Mouse (Mus musculus): Measurements from ENCODE around the gene Slc25a51. TPM values are rescaled to one million over a fixed set of nuclear protein-coding genes. Genes with fewer than 3 reads are reported as not detected.

Slc25a51 gene
- total and polyA plus RNA-seq, 2 experiments from 2014 or later: 69.7 to 132 TPM

GRCm38 (mm10) chr4:45407001-45407702 lies 1.4 kb downstream of the Slc25a51 start:
- Histone ChIP-seq H3K9ac (replicated peaks; ENCODE audit: low read length, poor library complexity, severe bottlenecking) (peak overlapping the region; percentile 98), H3K4me1 (ENCODE audit: insufficient read depth, low read length) (peaks cover 14% of the 10 kb centered on the region; the same call in 1 of the 2 replicates), H3K27ac (ENCODE audit: low read depth, low read length) (no peak overlapping the region), H3K27me3 (ENCODE audit: insufficient read depth, low read length) (no peaks in the 10 kb centered on the region), H3K9me3 (ENCODE audit: low read length) (no peaks in the 10 kb centered on the region), H3K4me3 (ENCODE audit: low read depth, low read length) (peak overlapping the region; percentile 98), H3K36me3 (ENCODE audit: insufficient read depth, low read length) (peaks cover 9% of the 10 kb centered on the region), H3K4me2 (ENCODE audit: low read depth, low read length, poor library complexity, severe bottlenecking) (peak overlapping the region; percentile 67)
- WGBS: 51% methylated on average over 5 of the region's 5 CpGs
- no peak for TF ChIP-seq CTCF (IDR thresholded peaks at IDR 0.05)
- DNase-seq (ENCODE audit: low spot score): no peak
- no peak for ATAC-seq (ENCODE audit: low FRiP score)

- H3K9me3 ChIP-seq (ENCODE audit: low read length): no peaks in the 10 kb centered on the region
- ATAC-seq (ENCODE audit: low FRiP score): no peak
- H3K36me3 ChIP-seq (ENCODE audit: insufficient read depth, low read length): peaks cover 11% of the 10 kb centered on the region
- H3K27ac ChIP-seq (ENCODE audit: low read depth, low read length): no peak overlapping the region
- H3K4me1 ChIP-seq (ENCODE audit: insufficient read depth, low read length): peaks cover 14% of the 10 kb centered on the region; the same call in 1 of the 2 replicates
- 77% methylated on average over 7 of the region's 7 CpGs for WGBS
- no peak for TF ChIP-seq CTCF (IDR thresholded peaks at IDR 0.05)
- no peaks in the 10 kb centered on the region for H3K27me3 ChIP-seq (ENCODE audit: insufficient read depth, low read length)
- DNase-seq (ENCODE audit: low spot score): no peak
- no peak overlapping the region for H3K4me3 ChIP-seq (ENCODE audit: low read depth, low read length)
- H3K9ac ChIP-seq (replicated peaks; ENCODE audit: low read length, poor library complexity, severe bottlenecking): no peak overlapping the region
- peak overlapping the region; percentile 30 for H3K4me2 ChIP-seq (ENCODE audit: low read depth, low read length, poor library complexity, severe bottlenecking)
These were observed 2.2 kb downstream of the Slc25a51 start for GRCm38 (mm10) chr4:45406397-45406796.

- H3K27me3 ChIP-seq (ENCODE audit: insufficient read depth, low read length): no peaks in the 10 kb centered on the region
- no peak for ATAC-seq (ENCODE audit: low FRiP score)
- H3K27ac ChIP-seq (ENCODE audit: low read depth, low read length): no peak overlapping the region
- DNase-seq (ENCODE audit: low spot score): no peak
- no peak overlapping the region for H3K4me3 ChIP-seq (ENCODE audit: low read depth, low read length)
- H3K36me3 ChIP-seq (ENCODE audit: insufficient read depth, low read length): peaks cover 11% of the 10 kb centered on the region
- no peak overlapping the region for H3K9ac ChIP-seq (replicated peaks; ENCODE audit: low read length, poor library complexity, severe bottlenecking)
- H3K4me1 ChIP-seq (ENCODE audit: insufficient read depth, low read length): peaks cover 14% of the 10 kb centered on the region; the same call in 1 of the 2 replicates
- H3K9me3 ChIP-seq (ENCODE audit: low read length): no peaks in the 10 kb centered on the region
- no peak overlapping the region for H3K4me2 ChIP-seq (ENCODE audit: low read depth, low read length, poor library complexity, severe bottlenecking)
- 79% methylated on average over 7 of the region's 7 CpGs for WGBS
- TF ChIP-seq CTCF (IDR thresholded peaks at IDR 0.05): no peak
These were observed 3.3 kb downstream of the Slc25a51 start for GRCm38 (mm10) chr4:45405315-45405714.

- Histone ChIP-seq H3K4me2 (ENCODE audit: low read depth, low read length, poor library complexity, severe bottlenecking) (no peak overlapping the region), H3K4me1 (ENCODE audit: insufficient read depth, low read length) (peaks cover 14% of the 10 kb centered on the region; the same call in 1 of the 2 replicates), H3K27ac (ENCODE audit: low read depth, low read length) (no peak overlapping the region), H3K27me3 (ENCODE audit: insufficient read depth, low read length) (no peaks in the 10 kb centered on the region), H3K36me3 (ENCODE audit: insufficient read depth, low read length) (peaks cover 21% of the 10 kb centered on the region), H3K9ac (replicated peaks; ENCODE audit: low read length, poor library complexity, severe bottlenecking) (no peak overlapping the region), H3K9me3 (ENCODE audit: low read length) (no peaks in the 10 kb centered on the region), H3K4me3 (ENCODE audit: low read depth, low read length) (no peak overlapping the region)
- 97% methylated on average over 7 of the region's 7 CpGs for WGBS
- DNase-seq (ENCODE audit: low spot score) (no peak), ATAC-seq (ENCODE audit: low FRiP score) (no peak)
- TF ChIP-seq CTCF (IDR thresholded peaks at IDR 0.05): no peak
These were observed 4.5 kb downstream of the Slc25a51 start for GRCm38 (mm10) chr4:45404086-45404485.

- Histone ChIP-seq H3K4me2 (ENCODE audit: low read depth, low read length, poor library complexity, severe bottlenecking) (no peak overlapping the region), H3K4me1 (ENCODE audit: insufficient read depth, low read length) (peaks cover 14% of the 10 kb centered on the region; the same call in 1 of the 2 replicates), H3K36me3 (ENCODE audit: insufficient read depth, low read length) (peaks cover 26% of the 10 kb centered on the region), H3K27ac (ENCODE audit: low read depth, low read length) (no peak overlapping the region), H3K4me3 (ENCODE audit: low read depth, low read length) (no peak overlapping the region), H3K9ac (replicated peaks; ENCODE audit: low read length, poor library complexity, severe bottlenecking) (no peak overlapping the region), H3K27me3 (ENCODE audit: insufficient read depth, low read length) (no peaks in the 10 kb centered on the region), H3K9me3 (ENCODE audit: low read length) (no peaks in the 10 kb centered on the region)
- ATAC-seq (ENCODE audit: low FRiP score) (no peak), DNase-seq (ENCODE audit: low spot score) (no peak)
- no peak for TF ChIP-seq CTCF (IDR thresholded peaks at IDR 0.05)
- 95% methylated on average over 7 of the region's 7 CpGs for WGBS
These were observed 5.1 kb downstream of the Slc25a51 start for GRCm38 (mm10) chr4:45403499-45403878.

- H3K9me3 ChIP-seq (ENCODE audit: low read length): no peaks in the 10 kb centered on the region
- no peak overlapping the region for H3K4me2 ChIP-seq (ENCODE audit: low read depth, low read length, poor library complexity, severe bottlenecking)
- DNase-seq (ENCODE audit: low spot score) (no peak), ATAC-seq (ENCODE audit: low FRiP score) (no peak)
- no peak overlapping the region for H3K9ac ChIP-seq (replicated peaks; ENCODE audit: low read length, poor library complexity, severe bottlenecking)
- TF ChIP-seq CTCF (IDR thresholded peaks at IDR 0.05): no peak
- H3K4me1 ChIP-seq (ENCODE audit: insufficient read depth, low read length): peaks cover 14% of the 10 kb centered on the region; the same call in 1 of the 2 replicates
- H3K27ac ChIP-seq (ENCODE audit: low read depth, low read length): no peak overlapping the region
- WGBS: 84% methylated on average over 7 of the region's 7 CpGs
- no peak overlapping the region for H3K4me3 ChIP-seq (ENCODE audit: low read depth, low read length)
- H3K27me3 ChIP-seq (ENCODE audit: insufficient read depth, low read length): no peaks in the 10 kb centered on the region
- peaks cover 26% of the 10 kb centered on the region for H3K36me3 ChIP-seq (ENCODE audit: insufficient read depth, low read length)
These were observed 5.6 kb downstream of the Slc25a51 start for GRCm38 (mm10) chr4:45402878-45403498.
